Mouse (Mus musculus) bone marrow, adult 2 months (tissue): ENCODE results near the gene Sertad1.

ENCODE experiments used
- CTCF ChIP-seq: fragments of 200-500 bp; IDR thresholded peaks from 2 replicates; pipeline ENCODE4 v1.5.1; 2011; ENCODE audit warnings: low read length, control low read depth; ENCODE audit not compliant: control insufficient read depth, insufficient read depth
- POLR2A ChIP-seq: fragments of 200-500 bp; IDR thresholded peaks from 2 replicates; pipeline ENCODE4 v1.6.1; 2011; ENCODE audit warnings: low read depth, mild to moderate bottlenecking, control low read depth, low read length, borderline replicate concordance; ENCODE audit not compliant: control insufficient read depth

DNA sequence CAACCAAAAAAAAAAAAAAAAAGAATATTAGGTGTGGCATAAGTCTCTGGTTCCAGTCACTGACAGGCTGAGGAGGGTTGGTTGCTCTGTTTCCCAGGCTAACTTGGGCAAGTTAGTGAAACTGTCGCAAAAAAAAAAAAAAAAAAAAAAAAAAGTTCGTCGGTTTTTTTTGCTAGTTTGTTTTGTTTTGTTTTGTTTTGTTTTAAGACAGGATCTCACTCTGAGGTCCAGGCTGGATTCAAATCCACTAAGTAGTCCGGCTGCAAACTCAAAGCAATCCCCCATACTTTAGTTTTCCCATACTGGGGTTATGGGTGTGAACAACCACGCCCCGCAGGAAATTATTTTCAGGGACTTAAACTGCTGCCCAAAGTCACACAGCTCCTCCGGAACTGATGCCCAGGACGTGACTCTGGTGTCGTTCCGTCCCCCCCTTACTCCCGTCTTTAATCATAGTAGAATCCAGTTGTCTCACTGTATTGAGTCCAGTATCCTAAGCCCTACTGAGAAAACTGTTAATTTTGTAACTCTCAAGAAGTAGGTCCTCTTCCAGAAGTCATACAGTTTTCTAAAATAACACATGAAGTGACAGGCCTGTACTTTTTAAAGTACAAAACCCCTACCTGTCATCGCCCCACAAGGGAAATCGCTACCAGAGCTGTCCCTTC is 474 bp upstream of the Sertad1 start:
- TF ChIP-seq CTCF: no peak
- TF ChIP-seq POLR2A: no peak
